Mouse (Mus musculus) kidney, postnatal 14 days (tissue): Measurements from ENCODE around the gene Gm11639.

ENCODE experiments used
- DNase-seq: peaks from one replicate; pipeline ENCODE4 v3.0.0; 2022; ENCODE audit warnings: mixed read lengths

The Gm11639 gene

GRCm38 (mm10) chr11:105156748-105157267 lies 471.3 kb downstream of the Gm11639 start:
- no peak for DNase-seq

GRCm38 (mm10) chr11:105158047-105158446 lies 472.5 kb downstream of the Gm11639 start:
- DNase-seq = no peak

GRCm38 (mm10) chr11:105159673-105160360 lies 474.3 kb downstream of the Gm11639 start:
- DNase-seq = no peak

GRCm38 (mm10) chr11:105161411-105161810 lies 475.9 kb downstream of the Gm11639 start:
- no peak for DNase-seq

- no peak for DNase-seq
Measured at GRCm38 (mm10) chr11:105164516-105165510, 479.3 kb downstream of the Gm11639 start.

- no peak for DNase-seq
Measured at GRCm38 (mm10) chr11:105166780-105167179, 481.3 kb downstream of the Gm11639 start.
